Mouse (Mus musculus) forebrain, postnatal 0 days (tissue): ENCODE data around the gene Mynn. TPM values are rescaled to one million over a fixed set of nuclear protein-coding genes. Genes with fewer than 3 reads are reported as not detected.

Experiments
- ATAC-seq: fragments of 200-750 bp; cut with Nextera tagmentation; 2 replicates; pipeline ENCODE4 v1.8.0; 2017; ENCODE audit warnings: mild to moderate bottlenecking, moderate library complexity
- DNase-seq: peaks from one replicate; pipeline ENCODE4 v3.0.0-alpha.2; 2015
- H3K27ac ChIP-seq: fragments of 300-500 bp; sonication (generic); 2 replicates; pipeline ENCODE4 v1.5.1; 2014; ENCODE audit warnings: low read depth, mild to moderate bottlenecking, antibody characterized with exemption, low read length, moderate library complexity, mixed read lengths
- H3K27me3 ChIP-seq: fragments of 300-500 bp; sonication (generic); 2 replicates; pipeline ENCODE4 v1.6.1; 2014; ENCODE audit warnings: mild to moderate bottlenecking, low read length, mixed read lengths; ENCODE audit not compliant: insufficient read depth
- H3K36me3 ChIP-seq: fragments of 300-500 bp; sonication (generic); 2 replicates; pipeline ENCODE4 v1.6.1; 2014; ENCODE audit warnings: mild to moderate bottlenecking, moderate library complexity; ENCODE audit not compliant: insufficient read depth
- H3K4me1 ChIP-seq: fragments of 300-500 bp; sonication (generic); 2 replicates; pipeline ENCODE4 v1.6.1; 2014; ENCODE audit warnings: antibody characterized with exemption; ENCODE audit not compliant: insufficient read depth
- H3K4me2 ChIP-seq: fragments of 300-500 bp; sonication (generic); 2 replicates; pipeline ENCODE4 v1.6.1; 2014; ENCODE audit warnings: low read depth, mild to moderate bottlenecking, moderate library complexity
- H3K4me3 ChIP-seq: fragments of 300-500 bp; sonication (generic); 2 replicates; pipeline ENCODE4 v1.5.1; 2014; ENCODE audit warnings: low read depth, low read length, mixed read lengths
- H3K9ac ChIP-seq: fragments of 300-500 bp; sonication (generic); 2 replicates; pipeline ENCODE4 v1.6.1; 2014; ENCODE audit warnings: mild to moderate bottlenecking
- H3K9me3 ChIP-seq: fragments of 300-500 bp; sonication (generic); 2 replicates; pipeline ENCODE4 v1.6.1; 2016; ENCODE audit warnings: low read length
- CTCF ChIP-seq: sonication (generic); IDR thresholded peaks from 2 replicates; pipeline ENCODE4 v1.5.1; 2016; ENCODE audit warnings: antibody characterized with exemption, control low read depth, low read depth
- WGBS: fragments of 180-500 bp; shearing (Covaris S2); extraction: QIAGEN DNeasy Blood & Tissue Kit; methylation state at CpG from one replicate; pipeline ENCODE4 v1.1.7; 2014; 5-methylcytosine and 5-hydroxymethylcytosine counted together
- polyA plus RNA-seq: library from polyadenylated mRNA; unstranded; fragments of >200 nt; fragmentation: Nextera tagmentation; extraction: Ambion mirVana; gene quantifications from 2 replicates; pipeline ENCODE4 v1.2.1, GENCODE M21; 2015
- total RNA-seq: library from RNA; depleted of rRNA; stranded (reverse); fragments of >200 nt; gene quantifications from 2 replicates; pipeline ENCODE4 v1.2.3, GENCODE M21; 2014

Mynn gene
- total and polyA plus RNA-seq, 2 experiments from 2014 or later: 21.1 to 31.0 TPM

GRCm38 (mm10) chr3:30601610-30602064 is 228 bp upstream of the Mynn start:
- Histone ChIP-seq H3K27me3 (no peaks in the 10 kb centered on the region), H3K4me2 (peak overlapping the region; percentile 80), H3K36me3 (no peaks in the 10 kb centered on the region; the same call in 1 of the 2 replicates), H3K27ac (peak overlapping the region; percentile 92), H3K4me3 (peak overlapping the region; percentile 66), H3K4me1 (peaks cover 6% of the 10 kb centered on the region), H3K9me3 (no peaks in the 10 kb centered on the region), H3K9ac (peak overlapping the region; percentile 79)
- no peak for TF ChIP-seq CTCF
- ATAC-seq (no peak), DNase-seq (no peak)
- WGBS: under 1% methylated on average over 13 of the region's 13 CpGs

GRCm38 (mm10) chr3:30602740-30603098 is 854 bp downstream of the Mynn start:
- Histone ChIP-seq H3K9me3 (no peaks in the 10 kb centered on the region), H3K27ac (peak overlapping the region; percentile 92), H3K36me3 (peaks cover 4% of the 10 kb centered on the region), H3K4me2 (peak overlapping the region; percentile 80), H3K9ac (peak overlapping the region; percentile 79), H3K4me1 (peaks cover 6% of the 10 kb centered on the region), H3K27me3 (no peaks in the 10 kb centered on the region), H3K4me3 (peak overlapping the region; percentile 66)
- no peak; the same call in 1 of the 2 replicates for TF ChIP-seq CTCF
- DNase-seq (no peak), ATAC-seq (peak; percentile 23)
- 2% methylated on average over 27 of the region's 27 CpGs for WGBS

- Histone ChIP-seq H3K27me3 (no peaks in the 10 kb centered on the region), H3K36me3 (peaks cover 6% of the 10 kb centered on the region), H3K9ac (peak overlapping the region; percentile 79; the same call in 1 of the 2 replicates), H3K4me2 (peak overlapping the region; percentile 80), H3K9me3 (no peaks in the 10 kb centered on the region), H3K4me1 (peaks cover 6% of the 10 kb centered on the region), H3K4me3 (peak overlapping the region; percentile 66), H3K27ac (no peak overlapping the region)
- ATAC-seq (no peak), DNase-seq (no peak)
- WGBS: 24% methylated on average over 10 of the region's 10 CpGs
- TF ChIP-seq CTCF: no peak
Observed at GRCm38 (mm10) chr3:30603256-30603655, 1.4 kb downstream of the Mynn start.

- no peak overlapping the region for H3K4me3 ChIP-seq
- H3K27me3 ChIP-seq: no peaks in the 10 kb centered on the region
- no peak overlapping the region for H3K9ac ChIP-seq
- DNase-seq: no peak
- H3K4me2 ChIP-seq: no peak overlapping the region
- no peak overlapping the region for H3K27ac ChIP-seq
- no peak for TF ChIP-seq CTCF
- H3K4me1 ChIP-seq: no peaks in the 10 kb centered on the region; the same call in 1 of the 2 replicates
- ATAC-seq: no peak
- H3K36me3 ChIP-seq: peaks cover 34% of the 10 kb centered on the region
- WGBS: 93% methylated on average over 3 of the region's 3 CpGs
- H3K9me3 ChIP-seq: no peaks in the 10 kb centered on the region
Observed at GRCm38 (mm10) chr3:30608999-30609398, 7.1 kb downstream of the Mynn start.

- Histone ChIP-seq H3K9ac (no peak overlapping the region), H3K36me3 (peaks cover 50% of the 10 kb centered on the region), H3K9me3 (no peaks in the 10 kb centered on the region), H3K27me3 (no peaks in the 10 kb centered on the region), H3K4me1 (no peaks in the 10 kb centered on the region), H3K27ac (no peak overlapping the region), H3K4me2 (no peak overlapping the region), H3K4me3 (no peak overlapping the region)
- TF ChIP-seq CTCF: no peak
- 87% methylated on average over 4 of the region's 4 CpGs for WGBS
- DNase-seq (no peak), ATAC-seq (no peak)
Observed at GRCm38 (mm10) chr3:30610930-30611329, 9.1 kb downstream of the Mynn start.

- TF ChIP-seq CTCF: no peak
- H3K36me3 ChIP-seq: peaks cover 32% of the 10 kb centered on the region
- DNase-seq: no peak
- no peak overlapping the region for H3K4me2 ChIP-seq
- H3K27ac ChIP-seq: no peak overlapping the region
- 87% methylated on average over 8 of the region's 8 CpGs for WGBS
- no peaks in the 10 kb centered on the region for H3K27me3 ChIP-seq
- no peaks in the 10 kb centered on the region for H3K9me3 ChIP-seq
- H3K9ac ChIP-seq: no peak overlapping the region
- H3K4me3 ChIP-seq: no peak overlapping the region
- H3K4me1 ChIP-seq: no peaks in the 10 kb centered on the region
- no peak for ATAC-seq
Observed at GRCm38 (mm10) chr3:30620132-30620531, 18.3 kb downstream of the Mynn start.

- ATAC-seq (no peak), DNase-seq (no peak)
- H3K36me3 ChIP-seq: no peaks in the 10 kb centered on the region
- no peak overlapping the region for H3K4me3 ChIP-seq
- no peak overlapping the region for H3K4me2 ChIP-seq
- H3K27ac ChIP-seq: no peak overlapping the region
- no peaks in the 10 kb centered on the region for H3K4me1 ChIP-seq
- H3K9me3 ChIP-seq: no peaks in the 10 kb centered on the region
- H3K27me3 ChIP-seq: no peaks in the 10 kb centered on the region
- peak; percentile 12; the same call in 1 of the 2 replicates for TF ChIP-seq CTCF
- 66% methylated on average over 3 of the region's 3 CpGs for WGBS
- no peak overlapping the region for H3K9ac ChIP-seq
Observed at GRCm38 (mm10) chr3:30633681-30634080, 31.8 kb downstream of the Mynn start.
